Comparison of ENCODE assay signal across 13 mouse cellular contexts in the genomic region with DNA sequence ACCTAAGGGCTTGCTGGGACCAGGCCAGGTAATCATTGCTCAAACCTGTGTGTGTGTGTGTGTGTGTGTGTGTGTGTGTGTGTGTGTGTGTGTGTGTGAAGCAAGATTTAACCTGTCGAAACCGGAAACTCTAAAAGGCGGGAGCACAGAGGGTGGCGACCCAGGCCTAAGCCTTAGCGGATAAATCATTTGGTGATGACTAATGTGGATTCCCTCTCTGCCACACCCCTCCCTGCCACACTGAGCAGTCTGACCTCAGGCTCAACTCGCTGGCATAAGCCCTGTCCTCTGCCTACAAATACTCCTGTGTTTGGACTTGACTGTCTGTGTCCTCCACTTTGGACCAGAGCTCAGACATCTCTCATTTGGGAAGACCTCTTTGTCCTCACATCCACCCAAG. TPM values are rescaled to one million over a fixed set of nuclear protein-coding genes. Genes with fewer than 3 reads are reported as not detected.
DNase-seq lines count a peak whose midpoint lies in the region; ATAC-seq and TF ChIP-seq lines count a peak whose summit lies in the region.
"Had no signal": no experiment of that assay in that cellular context is flagged by ENCODE, and none has a peak within 500 bp of the region (broad histone marks: within the 10 kb centered on the region; RNA-seq: fewer than 3 reads in every experiment).

No protein-coding gene starts in this region.

- H3K9ac ChIP-seq in intestine, embryonic 15.5 days, result 0 out of 2 replicates have a peak overlapping the region, but pooled peaks have one; percentile 5
- no peak overlapping the region for H3K9ac ChIP-seq in intestine, embryonic 16.5 days (ENCODE audit: low read depth, low read length)
- H3K9ac ChIP-seq in MEL (ENCODE audit: control insufficient read depth, low read depth, low read length, poor library complexity, severe bottlenecking), result no peak overlapping the region
- no peak overlapping the region for H3K9ac ChIP-seq in liver, postnatal 0 days (replicated peaks)
- H3K9ac ChIP-seq: heart, embryonic 12.5 days; lung, embryonic 14.5 days had no signal

- no peak overlapping the region for H3K4me3 ChIP-seq in intestine, embryonic 15.5 days (replicated peaks)
- H3K4me3 ChIP-seq in intestine, embryonic 16.5 days (ENCODE audit: low read length), result no peak overlapping the region
- H3K4me3 ChIP-seq in C2C12 (ENCODE audit: insufficient read depth, poor library complexity, severe bottlenecking) (no peak overlapping the region), MEL (ENCODE audit: control insufficient read depth in 1 of 2, insufficient read depth in 1 of 2, low read depth in 2 of 2, low read length in 2 of 2) (no peak overlapping the region)
- H3K4me3 ChIP-seq in liver, postnatal 0 days (ENCODE audit: low read depth, low read length), result no peak overlapping the region
- H3K4me3 ChIP-seq: heart, embryonic 12.5 days had no signal

- no peak overlapping the region for H3K27ac ChIP-seq in intestine, embryonic 15.5 days
- H3K27ac ChIP-seq in intestine, embryonic 16.5 days (ENCODE audit: low read length), result no peak overlapping the region
- H3K27ac ChIP-seq in MEL (ENCODE audit: control insufficient read depth, low read depth, low read length), result no peak overlapping the region
- no peak overlapping the region for H3K27ac ChIP-seq in liver, postnatal 0 days (ENCODE audit: low read depth)
- H3K27ac ChIP-seq: hindbrain, embryonic 14.5 days had no signal

- 56% methylated on average over 6 of the region's 6 CpGs for WGBS in intestine, embryonic 15.5 days
- WGBS in intestine, embryonic 16.5 days, result 51% methylated on average over 6 of the region's 6 CpGs
- 65% methylated on average over 6 of the region's 6 CpGs for WGBS in liver, postnatal 0 days (ENCODE audit: insufficient replicate concordance)

- TF ChIP-seq POLR2A in MEL (IDR thresholded peaks at IDR 0.05; ENCODE audit: control insufficient read depth in 1 of 2, insufficient read depth in 1 of 2, low read depth in 1 of 2, low read length in 2 of 2, poor library complexity in 1 of 2), result no peak

- TF ChIP-seq RAD21 in MEL (IDR thresholded peaks at IDR 0.05; ENCODE audit: low read depth, low read length), result no peak

- H3K27me3 ChIP-seq in intestine, embryonic 15.5 days (replicated peaks), result no peaks in the 10 kb centered on the region
- H3K27me3 ChIP-seq in intestine, embryonic 16.5 days (replicated peaks; ENCODE audit: control insufficient read depth, insufficient read depth, low read length), result no peaks in the 10 kb centered on the region
- H3K27me3 ChIP-seq in C2C12 (ENCODE audit: control insufficient read depth, insufficient read depth, insufficient read length) (no peaks in the 10 kb centered on the region), MEL (ENCODE audit: control insufficient read depth in 1 of 2, insufficient read depth in 2 of 2, low read length in 2 of 2) (no peaks in the 10 kb centered on the region)
- H3K27me3 ChIP-seq in liver, postnatal 0 days (ENCODE audit: insufficient read depth, low read length), result no peaks in the 10 kb centered on the region
- H3K27me3 ChIP-seq: heart, embryonic 12.5 days had no signal

- peak; percentile 34 for DNase-seq in MEL (ENCODE audit: low read depth, low spot score)
- DNase-seq in liver, postnatal 0 days, result peak; percentile 34
- no peak for DNase-seq in lung, adult 18-20 months
- no peak for DNase-seq in ovary, postnatal 14 days (ENCODE audit: low spot score)
- DNase-seq: embryo, embryonic 11 days; kidney, adult 9 months; lung, embryonic 14.5 days; thymus, postnatal 36 days had no signal

- no peak for TF ChIP-seq EP300 in MEL (IDR thresholded peaks at IDR 0.05; ENCODE audit: low read depth in 1 of 2, low read length in 2 of 2)
- no peak for TF ChIP-seq EP300 in liver, postnatal 0 days (IDR thresholded peaks at IDR 0.05; ENCODE audit: low read depth)

- H3K79me3 ChIP-seq in C2C12 (ENCODE audit: low read depth), result peaks cover 20% of the 10 kb centered on the region

- H3K4me1 ChIP-seq in intestine, embryonic 15.5 days (replicated peaks), result peaks cover 24% of the 10 kb centered on the region
- peaks cover 16% of the 10 kb centered on the region for H3K4me1 ChIP-seq in intestine, embryonic 16.5 days (ENCODE audit: control insufficient read depth, insufficient read depth, low read length)
- H3K4me1 ChIP-seq in MEL (ENCODE audit: control insufficient read depth in 1 of 2, insufficient read depth in 2 of 2, low read length in 2 of 2), result peaks cover 0 to 17% of the 10 kb centered on the region in 2 experiments; a peak in 3 of 4 replicates
- peaks cover 20% of the 10 kb centered on the region for H3K4me1 ChIP-seq in liver, postnatal 0 days (ENCODE audit: insufficient read depth)

- no peaks in the 10 kb centered on the region for H3K9me3 ChIP-seq in intestine, embryonic 15.5 days
- no peaks in the 10 kb centered on the region for H3K9me3 ChIP-seq in intestine, embryonic 16.5 days (ENCODE audit: control insufficient read depth, low read length)
- H3K9me3 ChIP-seq in MEL (replicated peaks; ENCODE audit: insufficient read depth, low read length), result no peaks in the 10 kb centered on the region
- H3K9me3 ChIP-seq in liver, postnatal 0 days (ENCODE audit: low read length), result no peaks in the 10 kb centered on the region
- H3K9me3 ChIP-seq: heart, embryonic 12.5 days had no signal

- H3K79me2 ChIP-seq in C2C12 (ENCODE audit: control insufficient read depth, insufficient read depth), result peaks cover 32% of the 10 kb centered on the region
- peaks cover 9% of the 10 kb centered on the region for H3K79me2 ChIP-seq in MEL (ENCODE audit: control insufficient read depth, insufficient read depth, low read length, poor library complexity)

- H3K36me3 ChIP-seq in intestine, embryonic 15.5 days, result peaks cover 12% of the 10 kb centered on the region; the same call in 1 of the 2 replicates
- H3K36me3 ChIP-seq in intestine, embryonic 16.5 days (ENCODE audit: control insufficient read depth, insufficient read depth, low read length), result 0 out of 2 replicates have a peak, but pooled peaks cover 4% of the 10 kb centered on the region
- H3K36me3 ChIP-seq in C2C12 (ENCODE audit: control insufficient read depth, insufficient read depth) (peaks cover 9% of the 10 kb centered on the region), MEL (ENCODE audit: control insufficient read depth in 1 of 2, insufficient read depth in 2 of 2, low read length in 2 of 2) (peaks cover 0 to 14% of the 10 kb centered on the region in 2 experiments; a peak in 2 of 4 replicates)
- H3K36me3 ChIP-seq in liver, postnatal 0 days (replicated peaks; ENCODE audit: insufficient read depth, low read length), result peaks cover 17% of the 10 kb centered on the region

- no peak; the same call in 1 of the 2 replicates for ATAC-seq in intestine, embryonic 15.5 days
- ATAC-seq in intestine, embryonic 16.5 days, result no peak
- peak; percentile 49 for ATAC-seq in liver, postnatal 0 days

- TF ChIP-seq CTCF in C2C12 (IDR thresholded peaks at IDR 0.05; ENCODE audit: control insufficient read depth, insufficient read depth, insufficient read length), result no peak
- no peak for TF ChIP-seq CTCF in MEL (IDR thresholded peaks at IDR 0.05 in 2 of 3, conservative IDR thresholded peaks at IDR 0.05 in 1 of 3; ENCODE audit: control insufficient read depth in 1 of 3, insufficient read depth in 1 of 3, low read depth in 2 of 3, low read length in 3 of 3, poor library complexity in 1 of 3, severe bottlenecking in 1 of 3)
- no peak for TF ChIP-seq CTCF in liver, postnatal 0 days (IDR thresholded peaks at IDR 0.05; ENCODE audit: low read depth)

- H3ac ChIP-seq in C2C12 (ENCODE audit: control insufficient read depth, insufficient read length, low read depth), result no peak overlapping the region

- no peak overlapping the region for H3K4me2 ChIP-seq in intestine, embryonic 15.5 days (replicated peaks)
- H3K4me2 ChIP-seq in intestine, embryonic 16.5 days (ENCODE audit: low read depth, low read length), result no peak overlapping the region
- H3K4me2 ChIP-seq in liver, postnatal 0 days (ENCODE audit: low read depth, low read length), result no peak overlapping the region
- H3K4me2 ChIP-seq: heart, embryonic 12.5 days had no signal

RNA-seq across cellular contexts. Expression of gene Capns1, which starts 2.4 kb away (rescaled TPM):
- polyA plus RNA-seq in intestine, embryonic 15.5 days (2015; fragmentation: Nextera tagmentation; extraction: Ambion mirVana), result 83.7 and 101 TPM in 2 replicates
- 80.2 and 86.9 TPM in 2 replicates for polyA plus RNA-seq in intestine, embryonic 16.5 days (2015; fragmentation: Nextera tagmentation; extraction: Ambion mirVana)
- polyA plus RNA-seq in C2C12 (2012; fragmentation: generic; extraction: Trizol), result 588 TPM
- 31.7 and 38.3 TPM in 2 replicates for total RNA-seq in MEL (2012; rRNA removed)
- 100 to 1,000 TPM in 1 of 2 experiments, not detected in 1; 354 TPM for polyA plus RNA-seq in MEL (2012; ENCODE audit: insufficient read depth in 1 of 2, insufficient read length in 2 of 2, low read depth in 1 of 2, low replicate concordance in 2 of 2, missing spikeins in 1 of 2)
- 30.2 and 30.6 TPM in 2 replicates for polyA plus RNA-seq in liver, postnatal 0 days (2015; fragmentation: Nextera tagmentation; extraction: Ambion mirVana)

RNA-seq across cellular contexts. Expression of gene Cox7a1, which starts 12.2 kb away (rescaled TPM):
- polyA plus RNA-seq in intestine, embryonic 15.5 days (2015; fragmentation: Nextera tagmentation; extraction: Ambion mirVana), result 30.7 and 34.3 TPM in 2 replicates
- 41.5 and 50.1 TPM in 2 replicates for polyA plus RNA-seq in intestine, embryonic 16.5 days (2015; fragmentation: Nextera tagmentation; extraction: Ambion mirVana)
- polyA plus RNA-seq in C2C12 (2012; fragmentation: generic; extraction: Trizol) (7.9 TPM), MEL (2012; ENCODE audit: insufficient read depth in 1 of 2, insufficient read length in 2 of 2, low read depth in 1 of 2, low replicate concordance in 2 of 2, missing spikeins in 1 of 2) (10 to 100 TPM in 1 of 2 experiments, not detected in 1; 11.1 TPM)
- 8.9 and 9.9 TPM in 2 replicates for total RNA-seq in MEL (2012; rRNA removed)
- 7.0 and 15.1 TPM in 2 replicates for polyA plus RNA-seq in liver, postnatal 0 days (2015; fragmentation: Nextera tagmentation; extraction: Ambion mirVana)

RNA-seq across cellular contexts. Expression of gene Zfp146, which starts 26.6 kb away (rescaled TPM):
- polyA plus RNA-seq in intestine, embryonic 15.5 days (2015; fragmentation: Nextera tagmentation; extraction: Ambion mirVana), result 12.2 and 13.6 TPM in 2 replicates
- polyA plus RNA-seq in intestine, embryonic 16.5 days (2015; fragmentation: Nextera tagmentation; extraction: Ambion mirVana), result 9.2 and 9.7 TPM in 2 replicates
- polyA plus RNA-seq in C2C12 (2012; fragmentation: generic; extraction: Trizol) (15.8 TPM), MEL (2012; ENCODE audit: insufficient read depth in 1 of 2, insufficient read length in 2 of 2, low read depth in 1 of 2, low replicate concordance in 2 of 2, missing spikeins in 1 of 2) (10 to 100 TPM in 1 of 2 experiments, not detected in 1; 38.9 TPM)
- total RNA-seq in MEL (2012; rRNA removed), result 30.6 and 35.5 TPM in 2 replicates
- polyA plus RNA-seq in liver, postnatal 0 days (2015; fragmentation: Nextera tagmentation; extraction: Ambion mirVana), result 2.1 and 3.1 TPM in 2 replicates

RNA-seq across cellular contexts. Expression of gene Polr2i, which starts 35.6 kb away (rescaled TPM):
- 115 and 116 TPM in 2 replicates for polyA plus RNA-seq in intestine, embryonic 15.5 days (2015; fragmentation: Nextera tagmentation; extraction: Ambion mirVana)
- polyA plus RNA-seq in intestine, embryonic 16.5 days (2015; fragmentation: Nextera tagmentation; extraction: Ambion mirVana), result 99.2 and 103 TPM in 2 replicates
- polyA plus RNA-seq in C2C12 (2012; fragmentation: generic; extraction: Trizol), result 175 TPM
- total RNA-seq in MEL (2012; rRNA removed), result 109 and 128 TPM in 2 replicates
- 100 to 1,000 TPM in 1 of 2 experiments, not detected in 1; 118 TPM for polyA plus RNA-seq in MEL (2012; ENCODE audit: insufficient read depth in 1 of 2, insufficient read length in 2 of 2, low read depth in 1 of 2, low replicate concordance in 2 of 2, missing spikeins in 1 of 2)
- 42.9 and 43.3 TPM in 2 replicates for polyA plus RNA-seq in liver, postnatal 0 days (2015; fragmentation: Nextera tagmentation; extraction: Ambion mirVana)

RNA-seq across cellular contexts. Expression of gene Tbcb, which starts 35.9 kb away (rescaled TPM):
- 136 and 148 TPM in 2 replicates for polyA plus RNA-seq in intestine, embryonic 15.5 days (2015; fragmentation: Nextera tagmentation; extraction: Ambion mirVana)
- 139 and 142 TPM in 2 replicates for polyA plus RNA-seq in intestine, embryonic 16.5 days (2015; fragmentation: Nextera tagmentation; extraction: Ambion mirVana)
- 180 TPM for polyA plus RNA-seq in C2C12 (2012; fragmentation: generic; extraction: Trizol)
- total RNA-seq in MEL (2012; rRNA removed), result 54.8 and 55.0 TPM in 2 replicates
- 10 to 100 TPM in 1 of 2 experiments, not detected in 1; 72.6 TPM for polyA plus RNA-seq in MEL (2012; ENCODE audit: insufficient read depth in 1 of 2, insufficient read length in 2 of 2, low read depth in 1 of 2, low replicate concordance in 2 of 2, missing spikeins in 1 of 2)
- polyA plus RNA-seq in liver, postnatal 0 days (2015; fragmentation: Nextera tagmentation; extraction: Ambion mirVana), result 41.8 and 42.1 TPM in 2 replicates

Comparison
In these comparisons a context has a peak if more than half of its experiments do, and no peak if none do; other contexts are left out.
1. DNase-seq: peak in MEL (single experiment) and liver, postnatal 0 days (single experiment); none in lung, adult 18-20 months (0 of 2) and ovary, postnatal 14 days (single experiment).